Mouse (Mus musculus) ES-E14 (cell line): ENCODE measurements around the gene Sash1. TPM values are rescaled to one million over a fixed set of nuclear protein-coding genes. Genes with fewer than 3 reads are reported as not detected.

Experiments
- DNase-seq: peaks from one replicate; pipeline ENCODE4 v3.0.0-alpha.2; 2013; ENCODE audit warnings: low read depth, low spot score
- H3K27ac ChIP-seq: 2 replicates; pipeline ENCODE4 v1.5.1; 2012; ENCODE audit warnings: low read depth, mild to moderate bottlenecking, low read length, moderate library complexity, mixed read lengths; ENCODE audit not compliant: poor library complexity, insufficient read depth, severe bottlenecking
- H3K36me3 ChIP-seq: 2 replicates; pipeline ENCODE4 v1.6.1; 2012; ENCODE audit warnings: mild to moderate bottlenecking, low read length, moderate library complexity, mixed read lengths; ENCODE audit not compliant: control insufficient read depth, poor library complexity, insufficient read depth, severe bottlenecking
- H3K4me1 ChIP-seq, 2 experiments: fragments of 150-350 bp in 1 of 2; sonication (generic) in 1 of 2; 2 replicates each; pipeline ENCODE4 v1.6.1; 2012; ENCODE audit warnings: low read length in 2 of 2, mild to moderate bottlenecking in 1 of 2, mixed read lengths in 1 of 2; ENCODE audit not compliant: control insufficient read depth in 2 of 2, insufficient read depth in 2 of 2, poor library complexity in 1 of 2
- H3K4me3 ChIP-seq, 2 experiments: fragments of 150-350 bp in 1 of 2; sonication (generic) in 1 of 2; 2 replicates each; pipeline ENCODE4 v1.5.1; 2012; ENCODE audit warnings: low read length in 2 of 2, low read depth in 1 of 2, mild to moderate bottlenecking in 1 of 2, mixed read lengths in 1 of 2; ENCODE audit not compliant: insufficient read depth in 1 of 2, poor library complexity in 1 of 2, severe bottlenecking in 1 of 2
- H3K9ac ChIP-seq: 2 replicates; pipeline ENCODE4 v1.6.1; 2012; ENCODE audit warnings: low read depth, mild to moderate bottlenecking, low read length, mixed read lengths; ENCODE audit not compliant: poor library complexity, insufficient read depth, severe bottlenecking
- H3K9me3 ChIP-seq: fragments of 150-350 bp; sonication (generic); 2 replicates; pipeline ENCODE4 v1.6.1; 2012; ENCODE audit warnings: low read depth, mild to moderate bottlenecking, low read length; ENCODE audit not compliant: control insufficient read depth, insufficient read depth
- CHD2 ChIP-seq: IDR thresholded peaks from 2 replicates; pipeline ENCODE4 v1.6.1; 2014; ENCODE audit warnings: mild to moderate bottlenecking, low read depth, low read length, inconsistent platforms
- HCFC1 ChIP-seq: IDR thresholded peaks from 2 replicates; pipeline ENCODE4 v1.6.1; 2012; ENCODE audit warnings: low read length, inconsistent platforms, borderline replicate concordance; ENCODE audit not compliant: insufficient read depth
- MAFK ChIP-seq: IDR thresholded peaks from 2 replicates; pipeline ENCODE4 v1.6.1; 2014; ENCODE audit warnings: mild to moderate bottlenecking, low read depth, low read length, inconsistent platforms; ENCODE audit not compliant: insufficient read depth
- ZC3H11A ChIP-seq: IDR thresholded peaks from 2 replicates; pipeline ENCODE4 v1.6.1; 2012; ENCODE audit warnings: low read depth, mild to moderate bottlenecking, inconsistent platforms, low read length, borderline replicate concordance
- ZNF384 ChIP-seq: IDR thresholded peaks from 2 replicates; pipeline ENCODE4 v1.6.1; 2012; ENCODE audit warnings: low read depth, low read length, inconsistent platforms
- in situ Hi-C, 2 experiments: fragments of 600-800 bp; cut with MboI; formaldehyde crosslinking; loops; one replicate each; pipeline ENCODE4 v1.15.1; 2025; ENCODE audit warnings: low sequenced_read_pairs in 2 of 2, inconsistent platforms in 1 of 2; ENCODE audit not compliant: unreplicated experiment in 2 of 2
- total RNA-seq: library from RNA; depleted of rRNA; stranded (reverse); fragments of 300-350 nt; gene quantifications from 2 replicates; pipeline ENCODE4 v1.2.3, GENCODE M21; 2012

Gene Sash1
- total RNA-seq, 1 experiment: 16.8 TPM

DNA sequence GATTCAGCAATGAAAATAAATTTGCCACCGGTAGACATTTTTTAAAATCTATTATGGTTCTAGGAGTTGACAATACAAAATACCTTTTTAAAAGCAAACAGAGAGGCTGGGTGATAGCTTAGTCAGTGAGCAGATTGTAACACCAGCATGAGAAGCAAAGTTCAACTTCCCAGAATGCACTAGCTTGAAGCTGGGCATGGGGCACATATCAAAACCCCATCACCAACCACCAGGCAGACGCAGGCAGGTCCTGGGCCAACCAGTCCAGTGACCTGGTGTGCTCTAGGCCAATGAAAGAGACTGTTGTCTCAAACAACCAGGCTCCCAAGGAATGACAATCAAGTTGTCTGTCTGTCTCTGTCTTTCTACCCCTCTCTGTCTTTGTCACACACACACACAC is 98.6 kb downstream of the Sash1 start:
- H3K27ac ChIP-seq: no peak overlapping the region
- H3K4me1 ChIP-seq: no peaks in the 10 kb centered on the region
- no peak for TF ChIP-seq MAFK
- TF ChIP-seq CHD2: no peak
- TF ChIP-seq ZC3H11A: no peak
- TF ChIP-seq ZNF384: no peak
- no peak overlapping the region for H3K4me3 ChIP-seq
- in situ Hi-C loops: no loop called here
- peaks cover 15% of the 10 kb centered on the region; the same call in 1 of the 2 replicates for H3K36me3 ChIP-seq
- DNase-seq: no peak
- no peak overlapping the region for H3K9ac ChIP-seq
- no peaks in the 10 kb centered on the region for H3K9me3 ChIP-seq

DNA sequence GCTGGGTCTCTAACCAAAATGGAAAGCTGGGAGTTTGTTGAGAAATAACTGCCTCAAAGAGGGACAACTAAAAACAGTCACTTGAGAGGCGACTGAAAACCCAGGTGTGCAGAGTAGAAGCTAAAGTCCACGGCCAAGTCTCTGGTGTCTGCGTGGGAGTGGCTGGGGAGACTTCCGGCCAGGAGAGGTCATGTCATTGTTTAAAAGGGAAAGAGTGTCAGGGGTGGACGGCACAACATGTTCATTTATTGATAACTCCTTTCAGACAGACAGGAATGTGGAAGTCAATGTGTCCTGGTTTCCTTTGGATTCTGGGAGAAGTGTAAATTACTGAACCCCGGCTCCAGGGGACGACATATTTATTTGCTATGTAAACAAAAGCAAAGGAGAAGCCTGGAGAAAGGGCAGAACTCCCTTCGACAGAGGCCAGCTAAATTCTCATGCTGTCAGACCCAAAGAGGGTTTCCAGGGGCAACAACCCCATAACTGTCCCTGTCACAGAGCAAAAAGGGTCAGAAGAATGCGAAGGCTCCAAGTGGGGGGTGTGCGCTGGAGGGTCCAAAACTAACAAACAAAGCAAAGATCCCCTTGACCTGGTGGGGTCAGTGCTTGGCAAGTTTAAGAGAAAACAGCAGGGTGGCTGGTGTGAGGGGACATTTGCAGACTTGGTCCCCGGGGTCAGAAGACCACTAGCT is 100.3 kb downstream of the Sash1 start:
- DNase-seq: no peak
- Histone ChIP-seq H3K36me3 (peaks cover 21% of the 10 kb centered on the region), H3K27ac (no peak overlapping the region)

GRCm38 (mm10) chr10:8781876-8782372 is 103.9 kb downstream of the Sash1 start:
- no peak for TF ChIP-seq CHD2
- no peak for TF ChIP-seq HCFC1
- TF ChIP-seq ZC3H11A: no peak
- no peak for TF ChIP-seq MAFK
- no peak for TF ChIP-seq ZNF384
- no peak overlapping the region for H3K9ac ChIP-seq
- no peaks in the 10 kb centered on the region for H3K9me3 ChIP-seq
- DNase-seq: no peak
- in situ Hi-C loops: no loop called here
- peaks cover 26% of the 10 kb centered on the region for H3K36me3 ChIP-seq
- no peak overlapping the region for H3K27ac ChIP-seq
- H3K4me3 ChIP-seq: no peak overlapping the region
- no peaks in the 10 kb centered on the region for H3K4me1 ChIP-seq

More for the DNA sequence above, 100.3 kb downstream of the Sash1 start:
- TF ChIP-seq ZC3H11A (no peak), ZNF384 (no peak), MAFK (no peak), HCFC1 (no peak), CHD2 (no peak)
- in situ Hi-C loops: no loop called here
- H3K9ac ChIP-seq: no peak overlapping the region
- no peaks in the 10 kb centered on the region for H3K9me3 ChIP-seq
- no peaks in the 10 kb centered on the region for H3K4me1 ChIP-seq
- no peak overlapping the region for H3K4me3 ChIP-seq

DNA sequence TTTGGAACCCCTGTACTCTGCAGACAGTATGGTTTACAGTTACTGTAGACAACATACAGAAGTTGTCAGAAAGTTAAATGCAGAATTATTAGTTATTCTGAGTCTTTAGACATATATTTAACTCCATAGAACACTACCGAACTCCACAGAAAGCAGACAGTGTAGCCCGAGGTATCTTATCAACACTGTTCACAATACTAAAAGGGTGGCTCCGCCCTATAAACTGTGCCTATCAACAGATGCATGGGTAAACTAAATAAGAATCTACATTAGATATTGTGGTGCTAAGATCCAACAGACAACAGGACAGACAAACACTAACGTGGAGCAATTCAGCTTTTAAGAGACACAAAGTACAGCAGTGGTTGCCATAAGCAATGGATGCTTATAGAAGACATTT is 106.0 kb downstream of the Sash1 start:
- in situ Hi-C loops: no loop called here
- peaks cover 20% of the 10 kb centered on the region for H3K36me3 ChIP-seq
- H3K9me3 ChIP-seq: no peaks in the 10 kb centered on the region
- DNase-seq: no peak
- H3K27ac ChIP-seq: no peak overlapping the region
- H3K9ac ChIP-seq: no peak overlapping the region
- TF ChIP-seq ZNF384 (no peak), MAFK (no peak), ZC3H11A (no peak), HCFC1 (no peak), CHD2 (no peak)
- no peaks in the 10 kb centered on the region for H3K4me1 ChIP-seq
- no peak overlapping the region for H3K4me3 ChIP-seq

DNA sequence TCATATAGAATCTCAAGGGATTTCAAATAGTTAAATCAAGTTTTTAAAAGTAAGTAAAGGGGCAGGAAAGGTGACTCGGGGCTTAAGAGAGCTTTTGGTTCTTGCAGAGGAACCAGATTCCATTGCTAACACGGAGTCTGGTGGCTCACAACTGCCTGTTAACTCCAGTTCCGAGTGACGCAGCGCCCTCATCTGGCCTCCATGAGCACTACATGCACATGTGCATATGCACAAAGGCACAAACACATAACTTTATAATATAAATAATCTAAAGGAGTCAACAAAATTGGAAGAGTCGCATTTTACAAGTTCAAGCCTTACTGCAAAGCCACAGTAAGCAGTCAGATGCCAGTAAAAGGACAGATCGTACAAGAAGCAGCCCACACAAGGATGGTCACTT is 107.0 kb downstream of the Sash1 start:
- no peak overlapping the region for H3K4me3 ChIP-seq
- peaks cover 15% of the 10 kb centered on the region for H3K36me3 ChIP-seq
- no peak for TF ChIP-seq ZC3H11A
- no peak for TF ChIP-seq MAFK
- TF ChIP-seq HCFC1: no peak
- no peak for TF ChIP-seq ZNF384
- TF ChIP-seq CHD2: no peak
- H3K27ac ChIP-seq: no peak overlapping the region
- H3K4me1 ChIP-seq: no peaks in the 10 kb centered on the region
- in situ Hi-C loops: no loop called here
- peak; percentile 38 for DNase-seq
- no peaks in the 10 kb centered on the region for H3K9me3 ChIP-seq
- H3K9ac ChIP-seq: no peak overlapping the region
